Mouse (Mus musculus): ENCODE measurements at regions not wholly inside any gene's neighbourhood (a gene's known extent, or its start where the extent isn't known, plus 50 kb on each side); places are given as distances from the start of the nearest gene placed in this dataset.

GRCm38 (mm10) chr12:9340769-9341168, 229.1 kb upstream of the Osr1 start:
- Histone ChIP-seq H3K4me1 (replicated peaks) (no peaks in the 10 kb centered on the region), H3K9ac (no peak overlapping the region), H3K4me2 (no peak overlapping the region), H3K9me3 (replicated peaks) (no peaks in the 10 kb centered on the region), H3K36me3 (no peaks in the 10 kb centered on the region), H3K27ac (no peak overlapping the region), H3K4me3 (replicated peaks) (no peak overlapping the region), H3K27me3 (no peaks in the 10 kb centered on the region)
- ATAC-seq (ENCODE audit: low read depth), result no peak
- no peak for DNase-seq

DNA sequence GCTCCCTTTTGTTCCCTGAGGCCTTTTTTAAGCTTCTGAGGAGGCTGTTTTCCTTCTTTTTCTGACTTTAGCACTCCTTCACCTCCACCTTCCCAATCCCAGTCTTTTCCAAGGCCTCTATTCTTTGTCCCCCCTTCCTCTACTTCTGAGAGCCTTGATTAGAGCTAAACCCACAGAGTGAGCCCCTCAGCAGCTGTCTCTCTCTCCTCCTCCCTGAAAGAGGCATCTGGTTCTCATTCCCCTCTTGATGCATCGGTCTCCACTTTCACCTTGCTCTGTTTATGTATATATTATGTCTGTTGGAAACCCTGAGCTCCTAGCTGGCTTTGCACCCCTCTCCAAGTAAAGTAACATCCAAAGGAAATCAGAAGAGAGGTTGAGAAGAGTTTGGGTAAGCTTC, 224.6 kb upstream of the Osr1 start:
- Histone ChIP-seq H3K4me3 (replicated peaks) (no peak overlapping the region), H3K27ac (no peak overlapping the region), H3K4me1 (replicated peaks) (no peaks in the 10 kb centered on the region), H3K9ac (no peak overlapping the region), H3K9me3 (replicated peaks) (no peaks in the 10 kb centered on the region), H3K27me3 (no peaks in the 10 kb centered on the region), H3K36me3 (no peaks in the 10 kb centered on the region), H3K4me2 (no peak overlapping the region)
- ATAC-seq (ENCODE audit: low read depth), result no peak
- WGBS (ENCODE audit: insufficient replicate concordance), result 78% methylated on average over 1 of the region's 1 CpGs
- no peak for DNase-seq

DNA sequence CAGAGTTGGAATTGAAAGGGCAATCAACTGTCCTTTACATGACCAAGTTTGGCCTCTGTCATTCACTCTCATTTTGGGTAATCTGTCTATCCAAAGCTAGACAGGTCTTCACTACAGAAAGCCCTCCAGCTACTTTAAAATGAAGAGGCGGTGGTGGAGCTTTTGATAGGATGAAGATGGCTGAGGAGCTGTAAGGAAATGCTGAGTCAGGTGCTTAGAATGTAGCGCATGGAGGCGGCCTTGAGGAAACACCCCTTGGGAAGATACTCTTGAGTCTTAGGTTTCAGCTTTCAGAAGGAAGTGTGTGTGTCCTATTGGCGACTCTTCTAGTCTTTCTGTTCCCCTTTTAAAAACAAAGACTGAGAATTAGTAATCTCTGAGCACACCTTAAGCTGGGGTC, 214.4 kb upstream of the Osr1 start:
- H3K36me3 ChIP-seq, result no peaks in the 10 kb centered on the region
- no peak overlapping the region for H3K4me3 ChIP-seq (replicated peaks)
- no peak overlapping the region for H3K4me2 ChIP-seq
- H3K27ac ChIP-seq, result no peak overlapping the region
- 52% methylated on average over 4 of the region's 4 CpGs for WGBS (ENCODE audit: insufficient replicate concordance)
- no peaks in the 10 kb centered on the region for H3K27me3 ChIP-seq
- ATAC-seq (ENCODE audit: low read depth), result no peak
- H3K9ac ChIP-seq, result no peak overlapping the region
- no peaks in the 10 kb centered on the region for H3K4me1 ChIP-seq (replicated peaks)
- no peaks in the 10 kb centered on the region for H3K9me3 ChIP-seq (replicated peaks)
- DNase-seq, result no peak

DNA sequence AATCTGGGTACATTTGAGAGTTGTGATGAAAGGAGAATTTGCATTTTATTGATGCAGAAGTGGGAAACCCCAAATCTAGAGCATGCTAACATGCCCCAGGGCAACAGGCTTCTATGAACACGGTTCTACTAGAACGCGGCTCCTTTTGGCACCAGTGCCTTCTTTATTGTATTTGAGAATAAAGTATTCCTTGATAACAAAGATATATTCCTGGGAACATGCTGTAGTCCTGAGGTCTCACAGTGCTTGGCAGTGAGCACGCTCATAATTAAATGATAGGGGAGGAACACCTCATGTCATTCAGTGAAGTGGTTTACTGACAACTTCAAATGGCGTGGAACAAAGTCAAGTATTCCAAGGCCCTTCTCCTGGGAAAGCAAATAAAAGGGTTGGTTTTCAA, 212.1 kb upstream of the Osr1 start:
- no peak for DNase-seq
- no peak overlapping the region for H3K27ac ChIP-seq
- H3K4me3 ChIP-seq (replicated peaks), result no peak overlapping the region
- no peaks in the 10 kb centered on the region for H3K4me1 ChIP-seq (replicated peaks)
- H3K27me3 ChIP-seq, result no peaks in the 10 kb centered on the region
- 63% methylated on average over 5 of the region's 5 CpGs for WGBS (ENCODE audit: insufficient replicate concordance)
- no peaks in the 10 kb centered on the region for H3K36me3 ChIP-seq
- ATAC-seq (ENCODE audit: low read depth), result no peak
- H3K9ac ChIP-seq, result no peak overlapping the region
- H3K9me3 ChIP-seq (replicated peaks), result no peaks in the 10 kb centered on the region
- H3K4me2 ChIP-seq, result no peak overlapping the region

- Histone ChIP-seq H3K4me1 (replicated peaks) (no peaks in the 10 kb centered on the region), H3K27me3 (no peaks in the 10 kb centered on the region), H3K36me3 (no peaks in the 10 kb centered on the region), H3K27ac (no peak overlapping the region), H3K9me3 (replicated peaks) (no peaks in the 10 kb centered on the region), H3K9ac (no peak overlapping the region), H3K4me2 (no peak overlapping the region), H3K4me3 (replicated peaks) (no peak overlapping the region)
- WGBS (ENCODE audit: insufficient replicate concordance), result 43% methylated on average over 8 of the region's 8 CpGs
- ATAC-seq (ENCODE audit: low read depth) (no peak), DNase-seq (no peak)
Observed at GRCm38 (mm10) chr12:9358872-9359271, 211.0 kb upstream of the Osr1 start.

DNA sequence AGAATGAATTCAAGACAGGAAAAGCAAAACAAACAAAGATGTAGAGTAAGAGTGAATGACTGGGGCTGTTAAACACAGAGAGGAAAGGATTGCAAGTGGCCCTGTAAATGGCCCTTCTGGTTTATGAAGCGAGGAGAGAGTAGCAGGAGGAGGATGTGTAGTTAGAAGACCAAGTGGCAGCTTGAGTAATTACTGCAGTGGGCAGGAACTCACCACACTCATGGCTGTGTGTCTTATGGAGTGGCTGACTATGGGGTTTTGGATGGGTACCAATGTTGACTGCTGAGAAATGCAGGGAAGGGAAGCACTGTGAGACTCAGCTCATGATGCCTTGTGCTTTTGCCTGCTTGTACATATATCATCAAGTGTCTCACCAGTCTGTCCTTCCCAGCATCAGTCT, 204.0 kb upstream of the Osr1 start:
- H3K9ac ChIP-seq, result no peak overlapping the region
- 31% methylated on average over 1 of the region's 1 CpGs for WGBS (ENCODE audit: insufficient replicate concordance)
- no peak overlapping the region for H3K27ac ChIP-seq
- H3K4me2 ChIP-seq, result no peak overlapping the region
- DNase-seq (no peak), ATAC-seq (ENCODE audit: low read depth) (no peak)
- no peaks in the 10 kb centered on the region for H3K27me3 ChIP-seq
- no peaks in the 10 kb centered on the region for H3K36me3 ChIP-seq
- no peak overlapping the region for H3K4me3 ChIP-seq (replicated peaks)
- no peaks in the 10 kb centered on the region for H3K4me1 ChIP-seq (replicated peaks)
- no peaks in the 10 kb centered on the region for H3K9me3 ChIP-seq (replicated peaks)

- no peak for DNase-seq
- ATAC-seq (ENCODE audit: low read depth), result no peak
- 77% methylated on average over 5 of the region's 5 CpGs for WGBS (ENCODE audit: insufficient replicate concordance)
Observed at GRCm38 (mm10) chr12:9368682-9369081, 201.2 kb upstream of the Osr1 start.

GRCm38 (mm10) chr12:9401956-9402355, 168.0 kb upstream of the Osr1 start:
- no peak for ATAC-seq (ENCODE audit: low read depth)

More at GRCm38 (mm10) chr12:9368682-9369081, 201.2 kb upstream of the Osr1 start:
- Histone ChIP-seq H3K9me3 (replicated peaks) (no peaks in the 10 kb centered on the region), H3K9ac (no peak overlapping the region), H3K4me3 (replicated peaks) (no peak overlapping the region), H3K4me2 (no peak overlapping the region), H3K36me3 (no peaks in the 10 kb centered on the region), H3K4me1 (replicated peaks) (no peaks in the 10 kb centered on the region), H3K27me3 (no peaks in the 10 kb centered on the region), H3K27ac (no peak overlapping the region)

DNA sequence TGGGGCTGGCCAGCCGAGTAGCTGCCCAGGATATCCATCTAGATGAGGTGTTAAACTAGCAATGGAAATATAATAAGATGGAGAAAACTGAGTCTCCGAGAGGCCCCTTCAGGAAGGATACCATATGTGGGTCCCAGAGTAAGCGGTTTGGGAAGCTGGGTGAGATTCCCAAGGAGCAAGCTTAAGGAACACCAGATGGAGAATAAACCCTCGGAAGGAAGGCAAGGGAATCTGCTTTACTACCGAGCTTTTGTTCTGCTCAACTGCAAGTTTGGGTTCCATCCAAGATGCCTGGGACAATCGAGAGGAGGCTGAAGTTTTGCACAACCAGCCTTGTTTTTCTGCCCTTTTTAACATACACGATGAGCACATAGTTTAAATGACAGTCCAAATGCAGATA, 164.9 kb upstream of the Osr1 start:
- Histone ChIP-seq H3K4me3 (replicated peaks) (no peak overlapping the region), H3K9me3 (replicated peaks) (no peaks in the 10 kb centered on the region), H3K9ac (no peak overlapping the region), H3K27me3 (no peaks in the 10 kb centered on the region), H3K27ac (no peak overlapping the region), H3K36me3 (no peaks in the 10 kb centered on the region), H3K4me2 (no peak overlapping the region), H3K4me1 (replicated peaks) (no peaks in the 10 kb centered on the region)
- DNase-seq, result no peak
- ATAC-seq (ENCODE audit: low read depth), result no peak
- 54% methylated on average over 7 of the region's 7 CpGs for WGBS (ENCODE audit: insufficient replicate concordance)

More at GRCm38 (mm10) chr12:9401956-9402355, 168.0 kb upstream of the Osr1 start:
- no peak overlapping the region for H3K4me2 ChIP-seq
- 50% methylated on average over 3 of the region's 3 CpGs for WGBS (ENCODE audit: insufficient replicate concordance)
- no peaks in the 10 kb centered on the region for H3K9me3 ChIP-seq (replicated peaks)
- H3K27ac ChIP-seq, result no peak overlapping the region
- no peaks in the 10 kb centered on the region for H3K36me3 ChIP-seq
- no peak overlapping the region for H3K9ac ChIP-seq
- no peaks in the 10 kb centered on the region for H3K4me1 ChIP-seq (replicated peaks)
- H3K4me3 ChIP-seq (replicated peaks), result no peak overlapping the region
- no peak for DNase-seq
- no peaks in the 10 kb centered on the region for H3K27me3 ChIP-seq

DNA sequence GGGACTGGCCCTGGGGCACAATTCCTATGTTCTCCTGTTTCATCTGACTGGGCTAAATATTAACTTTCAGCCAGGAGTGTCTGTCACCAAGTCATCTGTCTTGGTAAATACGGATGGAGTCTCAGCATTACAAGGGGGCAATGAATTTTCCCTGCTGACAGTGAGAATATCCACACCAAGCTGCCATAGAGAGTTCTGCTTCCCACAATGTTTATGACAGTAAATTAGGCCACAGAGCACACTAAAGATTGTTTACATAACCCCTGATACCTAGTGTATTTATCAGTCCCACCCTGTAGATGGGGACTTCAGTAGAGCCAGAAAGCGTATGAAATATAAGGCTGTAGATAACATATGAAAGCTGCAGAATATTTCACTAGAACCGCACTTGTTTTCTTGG, 150.6 kb upstream of the Osr1 start:
- WGBS (ENCODE audit: insufficient replicate concordance), result 44% methylated on average over 3 of the region's 3 CpGs
- DNase-seq (no peak), ATAC-seq (ENCODE audit: low read depth) (no peak)

GRCm38 (mm10) chr12:9430656-9431055, 139.3 kb upstream of the Osr1 start:
- Histone ChIP-seq H3K36me3 (no peaks in the 10 kb centered on the region), H3K27me3 (no peaks in the 10 kb centered on the region), H3K9ac (no peak overlapping the region), H3K4me2 (no peak overlapping the region), H3K9me3 (replicated peaks) (0 out of 2 replicates have a peak, but pooled peaks cover 3% of the 10 kb centered on the region), H3K4me1 (replicated peaks) (no peaks in the 10 kb centered on the region), H3K27ac (no peak overlapping the region), H3K4me3 (replicated peaks) (no peak overlapping the region)
- WGBS (ENCODE audit: insufficient replicate concordance), result 51% methylated on average over 3 of the region's 3 CpGs
- ATAC-seq (ENCODE audit: low read depth) (no peak), DNase-seq (no peak)

More for the DNA sequence above, 150.6 kb upstream of the Osr1 start:
- H3K36me3 ChIP-seq, result no peaks in the 10 kb centered on the region
- no peak overlapping the region for H3K4me2 ChIP-seq
- no peak overlapping the region for H3K4me3 ChIP-seq (replicated peaks)
- no peaks in the 10 kb centered on the region for H3K27me3 ChIP-seq
- H3K27ac ChIP-seq, result no peak overlapping the region
- no peaks in the 10 kb centered on the region for H3K9me3 ChIP-seq (replicated peaks)
- no peak overlapping the region for H3K9ac ChIP-seq
- H3K4me1 ChIP-seq (replicated peaks), result no peaks in the 10 kb centered on the region

- no peak overlapping the region for H3K4me3 ChIP-seq (replicated peaks)
- 27% methylated on average over 9 of the region's 9 CpGs for WGBS (ENCODE audit: insufficient replicate concordance)
- ATAC-seq (ENCODE audit: low read depth), result no peak
Observed at GRCm38 (mm10) chr12:9438575-9439161, 131.2 kb upstream of the Osr1 start.

More at GRCm38 (mm10) chr12:9438575-9439161, 131.2 kb upstream of the Osr1 start:
- H3K9me3 ChIP-seq (replicated peaks), result no peaks in the 10 kb centered on the region
- no peak overlapping the region for H3K4me2 ChIP-seq
- H3K27ac ChIP-seq, result no peak overlapping the region
- no peak overlapping the region for H3K9ac ChIP-seq
- no peak for DNase-seq
- H3K27me3 ChIP-seq, result no peaks in the 10 kb centered on the region
- H3K4me1 ChIP-seq (replicated peaks), result no peaks in the 10 kb centered on the region
- H3K36me3 ChIP-seq, result no peaks in the 10 kb centered on the region
